Mouse (Mus musculus): ENCODE measurements around the gene Rrp1.

Gene Rrp1

GRCm38 (mm10) chr10:78385520-78385919 lies 27.3 kb downstream of the Rrp1 start:
- WGBS = 52% methylated on average over 5 of the region's 5 CpGs

- 68% methylated on average over 3 of the region's 3 CpGs for WGBS
These were observed 29.3 kb downstream of the Rrp1 start for GRCm38 (mm10) chr10:78383567-78383966.

GRCm38 (mm10) chr10:78378516-78378915 lies 34.3 kb downstream of the Rrp1 start:
- 93% methylated on average over 7 of the region's 7 CpGs for WGBS

- 39% methylated on average over 27 of the region's 27 CpGs for WGBS
These were observed 39.9 kb downstream of the Rrp1 start for GRCm38 (mm10) chr10:78372681-78373668.

- WGBS = 89% methylated on average over 6 of the region's 6 CpGs
These were observed 41.1 kb downstream of the Rrp1 start for GRCm38 (mm10) chr10:78371746-78372145.

- 79% methylated on average over 4 of the region's 4 CpGs for WGBS
These were observed 45.3 kb downstream of the Rrp1 start for GRCm38 (mm10) chr10:78367586-78367985.

- 76% methylated on average over 9 of the region's 9 CpGs for WGBS
These were observed 46.0 kb downstream of the Rrp1 start for GRCm38 (mm10) chr10:78366851-78367312.

GRCm38 (mm10) chr10:78366195-78366834 lies 46.5 kb downstream of the Rrp1 start:
- 61% methylated on average over 5 of the region's 5 CpGs for WGBS

- WGBS = 95% methylated on average over 6 of the region's 6 CpGs
These were observed 47.3 kb downstream of the Rrp1 start for GRCm38 (mm10) chr10:78365555-78365954.

- WGBS = 33% methylated on average over 2 of the region's 2 CpGs
These were observed 48.7 kb downstream of the Rrp1 start for GRCm38 (mm10) chr10:78364106-78364505.

GRCm38 (mm10) chr10:78363366-78363765 lies 49.5 kb downstream of the Rrp1 start:
- whole genome bisulfite sequencing = 93% methylated on average over 6 of the region's 6 CpGs

- 60% methylated on average over 2 of the region's 2 CpGs for WGBS
These were observed 50.9 kb downstream of the Rrp1 start for GRCm38 (mm10) chr10:78361951-78362350.

- WGBS = 33% methylated on average over 3 of the region's 3 CpGs
These were observed 52.5 kb downstream of the Rrp1 start for GRCm38 (mm10) chr10:78360290-78360711.

- WGBS = 87% methylated on average over 3 of the region's 3 CpGs
These were observed 53.8 kb downstream of the Rrp1 start for GRCm38 (mm10) chr10:78358999-78359398.

- WGBS = 74% methylated on average over 4 of the region's 4 CpGs
These were observed 54.6 kb downstream of the Rrp1 start for GRCm38 (mm10) chr10:78358266-78358665.

GRCm38 (mm10) chr10:78357742-78358141 lies 55.1 kb downstream of the Rrp1 start:
- WGBS = 81% methylated on average over 5 of the region's 5 CpGs

- 75% methylated on average over 1 of the region's 1 CpGs for WGBS
These were observed 56.8 kb downstream of the Rrp1 start for GRCm38 (mm10) chr10:78355931-78356593.

- 84% methylated on average over 4 of the region's 4 CpGs for WGBS
These were observed 59.6 kb downstream of the Rrp1 start for GRCm38 (mm10) chr10:78353196-78353595.

- WGBS = 22% methylated on average over 8 of the region's 8 CpGs
These were observed 60.2 kb downstream of the Rrp1 start for GRCm38 (mm10) chr10:78352666-78353030.

GRCm38 (mm10) chr10:78351887-78352665 lies 60.8 kb downstream of the Rrp1 start, which contains the start of gene Agpat3:
Gene Agpat3, minus strand, starts transcription at chr10:78352489.
- WGBS = under 1% methylated on average over 80 of the region's 113 CpGs

GRCm38 (mm10) chr10:78351564-78351886 lies 61.3 kb downstream of the Rrp1 start:
- 2% methylated on average over 13 of the region's 13 CpGs for WGBS

Measured in cerebral cortex, adult 2 months (tissue).